Mouse (Mus musculus) cerebellum, postnatal 4 days (tissue): ENCODE data around the gene Fcer1a.
"Not testable (repeated sequence)": the region's sequence is repeated elsewhere in the genome, so short reads cannot be mapped to it uniquely, and the experiment has no call there.

Experiments used
- DNase-seq, 2 experiments: peaks; one replicate each; pipeline ENCODE4 v3.0.0; 2022; ENCODE audit warnings: low spot score in 2 of 2, mixed read lengths in 1 of 2

Gene Fcer1a

GRCm38 (mm10) chr1:173227081-173227480 is at the start of gene Fcer1a:
Gene Fcer1a, minus strand, starts transcription at chr1:173227214.
- no peak for DNase-seq

- no peak for DNase-seq
Measured at GRCm38 (mm10) chr1:173265701-173266100, 38.7 kb upstream of the Fcer1a start, which contains the start of gene Olfr418. Gene Olfr418, plus strand, starts transcription at chr1:173266001.

- DNase-seq: no peak
Measured at GRCm38 (mm10) chr1:173249888-173250287, 22.9 kb upstream of the Fcer1a start.

- not testable (repeated sequence) for DNase-seq
Measured at GRCm38 (mm10) chr1:173237004-173237403, 10.0 kb upstream of the Fcer1a start.

GRCm38 (mm10) chr1:173216481-173216880 is 10.5 kb downstream of the Fcer1a start:
- DNase-seq: no peak

- DNase-seq: no peak
Measured at GRCm38 (mm10) chr1:173212092-173212491, 14.9 kb downstream of the Fcer1a start, which contains the start of gene Olfr1404. Gene Olfr1404, plus strand, starts transcription at chr1:173212392.

GRCm38 (mm10) chr1:173197508-173197907 is 29.5 kb downstream of the Fcer1a start, which contains the start of gene Olfr218:
Gene Olfr218, plus strand, starts transcription at chr1:173197808.
- DNase-seq: no peak

- DNase-seq: no peak
Measured at GRCm38 (mm10) chr1:173196359-173196758, 30.7 kb downstream of the Fcer1a start.

- no peak for DNase-seq
Measured at GRCm38 (mm10) chr1:173192059-173192458, 35.0 kb downstream of the Fcer1a start.

GRCm38 (mm10) chr1:173190540-173190939 is 36.5 kb downstream of the Fcer1a start, which contains the start of gene Olfr1406:
Gene Olfr1406, minus strand, starts transcription at chr1:173190640.
- no peak for DNase-seq

GRCm38 (mm10) chr1:173174154-173174842 is 52.7 kb downstream of the Fcer1a start:
- DNase-seq: no peak
